Mouse (Mus musculus) cerebellum, postnatal 4 days (tissue): ENCODE measurements around the gene 1110008L16Rik.

Experiments
- DNase-seq, 2 experiments: peaks; one replicate each; pipeline ENCODE4 v3.0.0; 2022; ENCODE audit warnings: low spot score in 2 of 2, mixed read lengths in 1 of 2

The 1110008L16Rik gene

DNA sequence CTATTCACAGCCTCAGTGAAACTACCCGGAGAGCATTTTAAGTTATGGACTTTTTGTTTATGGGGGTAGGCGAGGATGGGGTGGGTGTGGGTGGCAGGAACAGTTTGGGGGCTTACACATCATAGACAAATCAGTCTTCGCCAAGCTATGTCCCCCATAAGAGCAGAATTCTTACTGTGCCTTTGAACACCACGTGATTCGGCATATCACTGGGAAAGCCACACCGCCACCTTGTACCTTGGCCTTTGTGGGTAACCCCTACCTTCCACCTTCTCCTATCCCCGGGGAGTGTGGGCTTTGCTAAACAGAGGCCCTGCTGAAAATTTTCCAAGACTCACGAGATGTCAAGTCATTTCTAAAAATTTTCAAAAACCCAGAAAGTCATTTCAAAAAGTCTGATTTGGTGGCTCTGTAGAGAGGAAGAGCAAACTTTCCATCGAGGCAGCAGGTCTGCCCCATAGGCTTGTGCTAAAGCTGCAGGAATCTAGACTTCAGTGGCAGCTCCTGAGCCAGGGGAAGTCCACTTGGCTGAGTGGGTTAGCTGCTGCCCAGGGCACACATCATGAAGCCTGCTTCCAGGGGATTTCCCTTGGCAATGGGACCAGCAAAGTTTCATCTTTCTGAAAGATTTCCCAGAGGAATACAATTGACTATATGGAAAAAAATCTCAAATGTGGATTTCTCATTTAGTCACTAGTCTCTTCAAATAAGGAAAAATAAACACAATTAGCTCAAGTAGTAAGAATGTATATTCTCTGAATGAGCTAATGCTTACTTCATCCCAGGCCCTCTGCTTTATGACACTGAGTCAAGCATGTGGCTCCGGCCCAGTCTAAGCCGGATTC lies 93.6 kb downstream of the 1110008L16Rik start:
- no peak for DNase-seq

DNA sequence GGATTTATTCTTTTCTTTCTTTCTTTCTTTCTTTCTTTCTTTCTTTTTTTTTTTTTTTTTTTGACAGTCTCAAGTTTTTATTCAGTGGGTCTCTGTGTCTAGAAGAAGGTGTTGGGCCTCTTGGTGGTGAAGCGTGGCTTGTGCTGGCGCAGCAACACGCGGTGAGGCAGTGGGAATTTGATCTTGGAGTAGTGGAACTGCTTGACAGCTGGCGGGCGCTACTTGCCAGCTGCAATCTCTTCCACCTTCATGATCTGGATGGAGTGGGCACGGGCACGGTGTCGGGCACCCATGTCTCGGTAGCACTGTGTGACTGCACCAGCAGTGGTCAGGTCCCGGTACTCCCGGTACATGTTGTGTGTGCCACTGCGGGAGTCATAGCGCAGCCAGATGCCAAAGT lies 96.2 kb downstream of the 1110008L16Rik start:
- peak in 1 of 2 experiments; percentile 15 for DNase-seq

DNA sequence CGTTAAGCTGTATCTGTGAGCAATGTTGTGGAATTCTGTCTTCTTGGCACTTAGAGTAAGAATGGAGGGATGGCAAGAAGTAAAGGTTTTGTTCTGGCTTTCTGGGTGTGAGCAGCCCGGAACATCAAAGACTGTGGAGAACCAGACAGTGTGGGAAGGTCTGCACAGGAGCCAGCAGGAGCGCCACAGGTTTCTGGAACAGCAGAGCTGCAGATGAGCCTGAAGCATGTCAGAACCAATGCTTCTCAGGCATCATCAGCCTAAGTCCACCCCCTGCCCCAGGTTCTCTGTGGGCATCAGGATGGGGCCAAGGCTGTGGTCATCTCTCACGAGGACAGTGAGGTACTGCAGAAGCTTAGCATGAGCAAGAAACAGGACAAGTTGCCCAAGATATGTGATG lies 97.2 kb downstream of the 1110008L16Rik start:
- DNase-seq: no peak

DNA sequence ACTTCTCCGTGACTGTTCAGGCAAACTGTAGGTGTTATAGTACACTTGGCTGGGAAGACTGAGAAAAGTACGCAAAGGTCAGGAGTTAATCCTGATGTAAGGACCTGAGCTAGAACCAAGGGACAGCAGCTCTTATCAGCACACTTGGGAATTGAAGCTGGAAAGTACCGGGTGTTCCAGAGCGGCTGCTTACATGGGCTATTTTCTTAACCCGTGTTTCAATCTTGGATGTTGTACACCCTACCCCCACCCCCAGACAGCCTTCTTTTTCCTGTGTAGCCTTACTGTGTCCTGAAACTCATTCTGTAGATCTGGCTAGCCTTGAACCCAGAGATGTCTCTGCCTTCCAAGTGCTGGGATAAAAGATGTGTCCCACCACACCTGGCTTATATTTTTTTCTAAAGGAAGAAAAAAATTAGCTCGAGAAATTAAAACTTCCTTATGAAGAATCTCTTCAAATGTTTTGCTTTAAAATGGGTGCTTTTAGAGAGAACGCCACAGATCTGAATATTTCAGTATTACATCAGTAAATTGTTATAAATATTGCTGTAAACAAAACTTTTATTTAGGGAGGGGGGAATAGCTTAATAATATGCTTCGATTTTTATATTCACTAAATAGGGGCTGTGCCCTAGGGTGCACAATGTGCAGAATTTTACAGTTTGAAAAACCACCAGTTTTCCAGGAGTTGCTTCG lies 98.3 kb downstream of the 1110008L16Rik start:
- DNase-seq: no peak

DNA sequence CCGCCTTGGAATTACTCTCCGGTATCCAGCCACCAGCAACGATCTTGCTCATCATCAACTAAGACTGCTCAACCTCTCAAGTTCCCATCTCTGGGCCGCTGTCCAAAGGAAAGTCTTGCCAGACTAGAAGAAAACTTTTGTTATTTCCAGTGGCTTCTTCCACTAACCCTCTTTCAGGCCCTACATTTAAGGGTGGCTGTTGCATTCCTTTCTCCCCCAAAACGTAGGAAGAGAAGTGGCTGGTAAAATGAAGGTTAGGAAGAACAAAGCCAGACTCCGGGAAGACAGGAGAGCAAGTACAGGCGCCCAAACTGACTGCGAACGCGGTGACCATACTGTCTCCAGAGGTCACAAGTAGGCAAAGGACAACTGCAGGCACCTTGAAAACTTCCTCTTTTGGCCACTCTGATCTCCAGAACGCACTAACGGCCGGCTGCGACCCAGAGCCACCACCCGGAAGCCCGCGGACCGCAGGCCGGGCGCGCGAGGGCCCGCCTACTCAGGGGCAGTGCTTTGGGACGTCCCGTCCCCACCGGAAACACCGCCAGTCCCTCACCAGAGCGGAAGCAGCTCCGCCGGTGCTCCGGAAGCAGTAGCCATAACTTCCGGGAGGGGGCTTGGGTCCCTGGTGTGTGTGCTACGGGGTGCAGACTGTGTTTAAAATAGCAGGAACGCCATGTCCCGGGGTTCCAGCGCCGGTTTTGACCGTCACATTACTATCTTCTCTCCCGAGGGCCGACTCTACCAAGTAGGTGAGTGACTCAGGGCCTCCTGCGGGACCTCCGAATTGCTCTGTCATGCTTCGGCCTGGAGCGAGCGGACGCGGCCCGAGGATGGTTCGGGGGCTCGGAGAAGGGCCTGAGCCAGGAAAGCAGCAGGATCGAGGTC lies 99.1 kb downstream of the 1110008L16Rik start:
- peak; percentile 73 to 86 for DNase-seq

DNA sequence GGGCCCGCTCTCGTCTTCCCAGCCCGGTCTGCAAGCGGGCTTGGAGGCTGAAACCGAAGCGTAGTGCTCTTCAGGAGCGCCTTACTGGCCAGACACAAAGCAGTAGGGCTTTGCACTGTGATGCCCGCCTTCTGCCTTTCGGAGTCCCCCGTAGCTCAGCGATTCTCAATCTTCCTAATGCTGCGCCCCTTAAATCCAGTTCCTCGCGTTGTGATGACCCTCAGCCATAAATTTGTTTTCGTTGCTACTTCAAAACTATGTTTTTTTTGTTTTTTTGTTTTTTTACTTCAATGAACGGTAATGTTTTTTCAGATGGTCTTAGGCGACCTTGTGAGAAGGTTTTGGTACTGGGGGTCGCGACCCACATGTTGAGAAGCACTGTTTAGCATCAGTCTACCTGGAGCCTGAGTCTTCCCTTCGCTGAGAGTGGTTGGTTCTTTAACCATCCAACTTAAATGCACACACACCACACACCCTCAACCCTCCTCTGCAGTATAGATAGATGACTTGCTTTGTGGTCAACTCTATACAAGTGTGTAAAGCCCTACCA lies 99.8 kb downstream of the 1110008L16Rik start:
- no peak for DNase-seq

DNA sequence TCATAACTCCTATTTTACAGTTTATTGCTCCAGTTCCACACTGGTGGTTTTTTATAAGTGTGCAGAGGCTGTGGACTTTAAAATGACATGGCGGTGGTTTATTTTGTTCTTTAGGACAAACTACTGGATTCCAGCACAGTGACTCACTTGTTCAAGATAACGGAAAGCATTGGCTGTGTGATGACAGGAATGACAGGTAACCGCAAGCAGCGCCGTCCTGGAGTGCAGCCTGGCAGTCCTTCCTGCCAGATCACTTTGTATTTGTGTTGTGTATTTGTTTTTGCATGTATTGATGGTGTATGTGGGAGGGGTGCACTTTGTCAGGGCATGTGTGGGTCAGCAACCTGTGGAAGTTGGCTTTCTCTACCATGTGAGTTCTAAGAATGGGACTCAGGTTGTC lies 108.5 kb downstream of the 1110008L16Rik start:
- no peak for DNase-seq

DNA sequence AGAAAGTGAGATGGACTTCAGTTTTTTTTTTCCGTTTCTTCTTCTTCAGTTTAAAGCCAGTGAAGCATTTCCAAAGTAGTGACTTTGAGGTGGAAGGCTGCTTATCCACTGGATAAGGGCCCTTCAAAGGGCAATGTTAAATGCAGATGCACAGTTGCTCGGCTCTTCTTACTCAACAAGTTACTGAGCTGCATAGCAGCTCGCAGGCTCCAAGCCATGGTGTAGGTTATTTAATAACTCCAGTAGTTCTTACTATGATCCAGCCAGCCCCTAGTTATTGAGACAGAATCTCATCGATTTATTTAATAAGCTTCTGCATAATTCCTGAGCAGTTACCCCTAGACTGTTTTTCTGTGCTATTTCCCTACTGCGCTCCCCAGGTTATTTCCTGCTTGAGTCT lies 115.9 kb downstream of the 1110008L16Rik start:
- DNase-seq: no peak

DNA sequence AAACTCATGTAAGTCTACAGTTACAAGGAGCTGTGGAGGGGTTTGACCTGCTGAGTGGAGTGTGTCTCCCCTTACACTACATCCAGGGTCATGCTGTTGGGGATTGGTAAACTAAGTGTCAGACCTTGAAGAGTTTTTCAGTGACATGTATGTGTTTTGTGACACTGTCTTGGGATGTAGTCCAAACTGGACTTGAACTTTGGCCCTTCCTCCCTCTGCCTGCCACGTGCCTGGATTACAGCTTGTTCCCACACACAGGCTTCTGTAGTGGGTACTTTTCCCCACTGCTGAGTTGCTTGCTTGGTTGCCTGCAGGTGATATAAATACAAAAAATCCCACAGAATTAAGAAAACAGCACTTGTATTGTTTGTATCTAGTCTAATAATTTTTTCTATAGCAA lies 116.4 kb downstream of the 1110008L16Rik start:
- DNase-seq: no peak

DNA sequence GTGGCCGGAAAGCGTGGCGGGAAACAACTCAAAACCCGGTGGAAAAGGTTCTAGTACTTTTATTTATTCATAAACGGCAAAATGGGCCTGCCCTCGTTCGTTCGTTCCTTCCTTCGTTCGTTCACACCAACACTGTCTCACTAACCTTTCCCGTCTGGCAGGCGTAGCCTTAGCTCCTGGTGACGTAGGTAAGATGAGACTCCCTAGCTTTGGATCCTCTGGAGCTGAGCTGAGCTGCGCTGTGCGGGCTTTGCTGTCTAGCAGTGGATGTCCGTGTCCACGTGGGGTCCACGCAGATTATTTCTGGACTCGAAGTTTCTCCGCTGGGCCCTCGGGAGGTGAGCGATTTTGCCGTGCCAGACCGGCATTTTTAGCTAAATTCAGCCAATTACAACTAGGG lies 120.8 kb downstream of the 1110008L16Rik start:
- no peak for DNase-seq

DNA sequence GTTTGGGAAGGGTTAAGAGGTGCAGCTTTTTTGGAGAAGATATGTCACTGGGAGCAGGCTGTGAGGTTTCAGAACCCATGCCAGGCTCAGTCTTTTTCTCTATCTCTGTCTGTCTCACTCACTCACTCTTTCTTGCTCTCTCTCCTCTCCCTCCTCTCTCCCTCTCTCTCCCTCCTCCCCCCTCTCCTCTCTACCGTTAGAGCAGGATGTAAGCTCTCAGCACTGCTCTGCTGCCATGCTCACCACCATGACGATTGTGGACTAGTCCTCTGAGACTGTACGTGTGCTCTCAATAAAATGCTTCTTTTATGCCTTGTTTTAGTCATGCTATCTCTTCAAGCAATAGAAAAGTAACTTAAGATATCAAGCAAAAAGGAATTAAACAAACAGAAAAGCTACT lies 122.7 kb downstream of the 1110008L16Rik start:
- DNase-seq: no peak

DNA sequence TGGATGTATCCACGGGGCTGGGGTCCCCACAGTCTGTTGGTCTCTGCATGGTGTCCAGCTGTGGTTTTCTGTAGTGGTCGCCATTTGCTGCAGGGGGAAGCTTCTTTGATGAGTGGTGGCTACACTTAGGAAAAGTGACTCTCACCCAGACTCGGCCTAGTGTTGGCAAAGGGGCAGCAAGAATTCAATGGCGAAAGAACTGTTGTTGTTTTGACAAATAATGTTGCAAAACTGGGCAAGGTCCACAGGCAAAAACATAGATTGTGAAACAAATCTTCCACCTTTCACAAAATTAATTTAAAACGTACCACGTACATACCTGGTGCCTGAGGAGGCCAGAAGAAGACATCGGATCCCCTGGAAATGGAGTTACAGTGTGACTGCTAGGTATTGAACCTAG lies 126.9 kb downstream of the 1110008L16Rik start:
- DNase-seq: no peak

DNA sequence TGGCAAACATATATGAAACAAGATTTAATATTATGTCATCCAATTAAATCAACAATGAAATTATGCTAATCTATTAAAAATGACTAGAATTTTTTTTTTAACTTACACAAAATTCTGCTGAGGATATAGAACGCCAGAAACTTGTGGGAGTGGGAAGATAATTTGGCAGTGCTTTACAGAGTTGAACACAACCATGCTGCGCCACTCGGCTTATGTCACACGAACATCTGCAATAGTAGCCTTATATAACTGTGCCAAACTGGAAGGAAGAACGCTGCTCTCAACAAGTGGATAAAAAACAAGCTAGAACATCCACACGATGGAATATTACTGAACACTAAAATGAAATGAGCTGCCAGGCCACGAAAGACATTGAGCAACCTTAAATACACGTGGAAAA lies 129.8 kb downstream of the 1110008L16Rik start:
- no peak for DNase-seq

DNA sequence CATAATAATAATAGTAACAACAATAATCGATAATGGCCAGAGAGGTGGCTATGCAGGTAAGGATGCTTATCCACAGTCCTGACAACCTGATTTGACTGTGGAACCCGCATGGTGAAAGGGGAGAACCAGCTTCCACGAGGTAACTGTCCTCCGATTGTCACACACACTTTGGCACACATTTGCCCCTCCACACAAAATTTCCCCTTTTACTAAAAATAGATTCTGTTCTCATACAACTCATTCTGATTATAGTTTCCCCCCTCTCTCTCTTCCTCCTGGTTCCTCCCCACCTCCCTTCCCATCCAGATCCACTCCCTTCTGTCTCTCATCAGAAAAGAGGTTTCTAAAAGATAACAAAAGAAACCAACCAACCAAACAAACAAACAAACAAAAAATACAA lies 130.6 kb downstream of the 1110008L16Rik start:
- no peak for DNase-seq
